Mouse (Mus musculus): ENCODE measurements at regions not wholly inside any gene's neighbourhood (a gene's known extent, or its start where the extent isn't known, plus 50 kb on each side); places are given as distances from the start of the nearest gene placed in this dataset.

GRCm38 (mm10) chr12:15930155-15930554 is 113.4 kb upstream of the Trib2 start:
- Histone ChIP-seq H3K9me3 (no peaks in the 10 kb centered on the region), H3K4me1 (replicated peaks) (no peaks in the 10 kb centered on the region), H3K9ac (no peak overlapping the region), H3K4me2 (no peak overlapping the region), H3K36me3 (no peaks in the 10 kb centered on the region), H3K27me3 (no peaks in the 10 kb centered on the region), H3K27ac (no peak overlapping the region), H3K4me3 (no peak overlapping the region)
- ATAC-seq (ENCODE audit: low FRiP score) = no peak
- WGBS = 94% methylated on average over 3 of the region's 3 CpGs

DNA sequence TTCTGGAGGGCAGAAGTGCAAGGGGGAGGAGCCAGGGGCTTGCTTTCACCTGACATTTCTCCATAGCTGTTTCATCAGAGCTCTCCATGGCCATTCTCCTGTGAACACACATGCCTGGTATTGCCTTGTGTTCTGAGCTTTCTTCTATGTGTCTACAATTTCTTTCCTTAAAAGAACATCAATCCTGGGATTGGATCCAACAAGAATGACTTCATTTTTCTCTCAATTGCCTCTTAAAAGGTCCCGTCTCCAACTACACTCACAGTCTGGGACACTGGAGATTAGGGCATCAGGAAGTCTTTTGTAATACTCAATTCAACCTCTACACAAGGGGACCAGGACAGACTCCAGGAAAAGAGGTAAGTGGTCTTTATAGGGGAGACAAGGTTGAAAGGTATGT is 112.8 kb upstream of the Trib2 start:
- no peak overlapping the region for H3K9ac ChIP-seq
- no peaks in the 10 kb centered on the region for H3K9me3 ChIP-seq
- H3K4me2 ChIP-seq = no peak overlapping the region
- no peak overlapping the region for H3K27ac ChIP-seq
- no peaks in the 10 kb centered on the region for H3K27me3 ChIP-seq
- no peaks in the 10 kb centered on the region for H3K36me3 ChIP-seq
- no peak overlapping the region for H3K4me3 ChIP-seq
- ATAC-seq (ENCODE audit: low FRiP score) = no peak
- WGBS = 79% methylated on average over 1 of the region's 1 CpGs
- H3K4me1 ChIP-seq (replicated peaks) = no peaks in the 10 kb centered on the region

- no peaks in the 10 kb centered on the region for H3K36me3 ChIP-seq
- H3K27me3 ChIP-seq = no peaks in the 10 kb centered on the region
- ATAC-seq (ENCODE audit: low FRiP score) = no peak
- WGBS = 87% methylated on average over 1 of the region's 1 CpGs
- H3K27ac ChIP-seq = no peak overlapping the region
- H3K9me3 ChIP-seq = no peaks in the 10 kb centered on the region
- H3K4me1 ChIP-seq (replicated peaks) = no peaks in the 10 kb centered on the region
- H3K9ac ChIP-seq = no peak overlapping the region
- H3K4me2 ChIP-seq = no peak overlapping the region
- H3K4me3 ChIP-seq = no peak overlapping the region
Observed at GRCm38 (mm10) chr12:15918291-15918690, 101.6 kb upstream of the Trib2 start.

DNA sequence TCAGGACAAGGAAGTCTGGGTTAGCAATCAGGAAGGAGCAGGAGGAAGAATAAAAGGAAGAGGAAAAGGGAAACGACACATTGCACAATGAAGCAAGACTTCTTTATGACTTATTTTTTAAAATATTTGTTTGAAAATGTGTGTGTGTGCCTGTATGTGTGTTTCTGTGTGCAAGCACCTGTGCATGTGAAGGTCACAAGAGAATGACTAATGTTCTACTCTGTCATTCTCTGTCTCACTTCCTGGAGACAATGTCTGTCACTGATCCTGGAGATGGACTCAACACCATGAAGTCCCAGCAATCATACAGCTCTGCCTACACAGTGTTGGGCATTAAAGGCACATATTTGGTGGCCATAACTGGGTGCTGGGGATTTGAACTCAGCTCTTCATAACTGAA is 96.2 kb upstream of the Trib2 start:
- Histone ChIP-seq H3K4me2 (no peak overlapping the region), H3K27ac (no peak overlapping the region), H3K36me3 (no peaks in the 10 kb centered on the region), H3K27me3 (no peaks in the 10 kb centered on the region), H3K9ac (no peak overlapping the region), H3K4me1 (replicated peaks) (no peaks in the 10 kb centered on the region), H3K9me3 (no peaks in the 10 kb centered on the region), H3K4me3 (no peak overlapping the region)
- no peak for ATAC-seq (ENCODE audit: low FRiP score)
- WGBS = 89% methylated on average over 1 of the region's 1 CpGs

GRCm38 (mm10) chr12:15912491-15912890 is 95.8 kb upstream of the Trib2 start:
- H3K4me2 ChIP-seq = no peak overlapping the region

DNA sequence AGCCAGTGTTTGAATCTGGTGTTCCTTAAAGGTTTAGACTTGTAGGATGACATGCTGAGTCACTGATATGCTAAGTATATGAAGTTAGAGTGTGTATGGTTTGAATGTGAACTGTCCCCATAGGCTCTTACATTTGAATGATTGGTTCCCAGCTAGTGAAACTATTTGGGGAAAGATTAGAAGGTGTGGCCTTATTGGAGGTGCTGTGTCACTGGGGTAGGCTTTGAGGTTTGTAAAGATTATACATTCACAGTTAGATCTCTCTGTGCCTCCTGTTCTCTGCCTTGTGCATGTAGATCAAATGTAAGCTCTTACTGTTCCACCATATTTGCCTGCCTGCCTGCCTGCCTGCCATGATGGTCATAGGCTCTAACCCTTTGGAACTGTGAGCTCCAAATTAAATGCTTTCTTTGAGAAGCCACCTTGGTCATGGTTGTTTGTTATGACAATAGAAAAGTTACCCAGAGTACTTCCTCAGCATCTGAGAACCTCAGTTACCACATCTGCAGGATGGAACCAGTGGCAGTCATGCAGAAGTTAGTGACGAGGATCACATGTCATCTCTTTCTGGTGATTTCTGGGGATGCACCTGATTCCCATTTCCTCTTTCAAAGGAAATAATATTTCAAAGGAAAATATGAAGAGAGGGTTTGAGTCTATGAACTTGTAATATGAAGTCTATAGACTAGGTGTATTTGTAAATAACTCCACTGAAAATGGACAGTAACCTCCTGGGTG is 94.7 kb upstream of the Trib2 start:
- 88% methylated on average over 1 of the region's 1 CpGs for WGBS
- no peak for ATAC-seq (ENCODE audit: low FRiP score)

More at GRCm38 (mm10) chr12:15912491-15912890, 95.8 kb upstream of the Trib2 start:
- Histone ChIP-seq H3K27ac (no peak overlapping the region), H3K36me3 (no peaks in the 10 kb centered on the region), H3K4me1 (replicated peaks) (no peaks in the 10 kb centered on the region), H3K9me3 (no peaks in the 10 kb centered on the region), H3K9ac (no peak overlapping the region), H3K4me3 (no peak overlapping the region), H3K27me3 (no peaks in the 10 kb centered on the region)
- ATAC-seq (ENCODE audit: low FRiP score) = no peak
- WGBS = 94% methylated on average over 3 of the region's 3 CpGs

DNA sequence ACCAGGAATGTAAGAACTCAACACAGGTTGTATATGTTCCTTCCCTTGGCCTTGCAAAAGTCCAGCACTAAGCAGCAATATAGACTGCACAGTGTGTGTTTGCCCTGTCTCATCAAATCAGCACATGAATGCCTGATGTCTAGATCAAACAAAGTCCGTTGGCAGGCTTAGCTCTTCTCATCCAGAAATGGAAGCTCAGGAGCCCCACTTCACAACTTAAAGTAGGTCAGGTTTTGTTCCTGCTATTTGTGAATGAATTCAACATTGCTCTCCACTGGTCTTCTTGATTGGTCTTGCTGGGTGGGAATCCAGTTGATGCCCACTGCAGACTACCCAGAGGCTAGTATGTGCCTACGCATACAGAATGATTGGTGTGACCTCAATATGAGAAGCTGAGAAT is 80.8 kb upstream of the Trib2 start:
- Histone ChIP-seq H3K4me3 (no peak overlapping the region), H3K4me1 (replicated peaks) (no peaks in the 10 kb centered on the region), H3K27ac (no peak overlapping the region), H3K27me3 (no peaks in the 10 kb centered on the region), H3K9me3 (no peaks in the 10 kb centered on the region), H3K4me2 (no peak overlapping the region), H3K36me3 (no peaks in the 10 kb centered on the region), H3K9ac (no peak overlapping the region)
- WGBS = 82% methylated on average over 2 of the region's 2 CpGs
- ATAC-seq (ENCODE audit: low FRiP score) = no peak

More for the DNA sequence above, 94.7 kb upstream of the Trib2 start:
- H3K36me3 ChIP-seq = no peaks in the 10 kb centered on the region
- no peak overlapping the region for H3K4me2 ChIP-seq
- no peaks in the 10 kb centered on the region for H3K9me3 ChIP-seq
- no peak overlapping the region for H3K27ac ChIP-seq
- H3K27me3 ChIP-seq = no peaks in the 10 kb centered on the region
- no peak overlapping the region for H3K4me3 ChIP-seq
- no peak overlapping the region for H3K9ac ChIP-seq
- no peaks in the 10 kb centered on the region for H3K4me1 ChIP-seq (replicated peaks)

- no peak for ATAC-seq (ENCODE audit: low FRiP score)
- Histone ChIP-seq H3K4me3 (no peak overlapping the region), H3K27ac (no peak overlapping the region), H3K4me2 (no peak overlapping the region), H3K4me1 (replicated peaks) (no peaks in the 10 kb centered on the region), H3K27me3 (no peaks in the 10 kb centered on the region), H3K36me3 (no peaks in the 10 kb centered on the region), H3K9ac (no peak overlapping the region), H3K9me3 (no peaks in the 10 kb centered on the region)
- WGBS = 77% methylated on average over 3 of the region's 3 CpGs
Observed at GRCm38 (mm10) chr12:15896511-15896910, 79.8 kb upstream of the Trib2 start.

DNA sequence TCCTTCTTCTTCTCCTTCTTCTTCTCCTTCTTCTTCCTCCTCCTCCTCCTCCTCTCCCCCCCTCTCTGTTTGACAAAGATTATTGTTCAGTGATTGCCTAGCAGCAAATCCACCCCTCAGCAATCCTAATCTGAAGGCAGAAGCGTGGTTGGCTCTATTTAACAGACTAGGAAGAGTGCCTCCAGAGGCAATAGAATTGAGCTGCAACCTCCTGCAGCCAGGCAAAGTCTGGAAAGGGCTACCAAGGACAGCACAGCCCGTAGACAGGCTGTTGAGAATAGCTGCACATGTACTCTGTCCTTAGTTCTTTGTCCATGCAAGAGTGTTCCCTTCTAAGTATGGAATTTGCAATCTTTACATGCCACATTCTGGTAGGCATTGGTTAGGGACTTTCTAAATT is 78.5 kb upstream of the Trib2 start:
- H3K36me3 ChIP-seq = no peaks in the 10 kb centered on the region
- no peaks in the 10 kb centered on the region for H3K4me1 ChIP-seq (replicated peaks)
- H3K27me3 ChIP-seq = no peaks in the 10 kb centered on the region
- no peak for ATAC-seq (ENCODE audit: low FRiP score)
- no peaks in the 10 kb centered on the region for H3K9me3 ChIP-seq
- H3K27ac ChIP-seq = no peak overlapping the region
- no peak overlapping the region for H3K4me3 ChIP-seq
- WGBS = 47% methylated on average over 2 of the region's 2 CpGs
- H3K4me2 ChIP-seq = no peak overlapping the region
- no peak overlapping the region for H3K9ac ChIP-seq

- no peaks in the 10 kb centered on the region for H3K4me1 ChIP-seq (replicated peaks)
- ATAC-seq (ENCODE audit: low FRiP score) = no peak
- H3K9me3 ChIP-seq = no peaks in the 10 kb centered on the region
- H3K27ac ChIP-seq = no peak overlapping the region
- H3K27me3 ChIP-seq = no peaks in the 10 kb centered on the region
- no peaks in the 10 kb centered on the region for H3K36me3 ChIP-seq
- no peak overlapping the region for H3K9ac ChIP-seq
- 54% methylated on average over 1 of the region's 1 CpGs for WGBS
- no peak overlapping the region for H3K4me2 ChIP-seq
- no peak overlapping the region for H3K4me3 ChIP-seq
Observed at GRCm38 (mm10) chr12:15890591-15890990, 73.9 kb upstream of the Trib2 start.

DNA sequence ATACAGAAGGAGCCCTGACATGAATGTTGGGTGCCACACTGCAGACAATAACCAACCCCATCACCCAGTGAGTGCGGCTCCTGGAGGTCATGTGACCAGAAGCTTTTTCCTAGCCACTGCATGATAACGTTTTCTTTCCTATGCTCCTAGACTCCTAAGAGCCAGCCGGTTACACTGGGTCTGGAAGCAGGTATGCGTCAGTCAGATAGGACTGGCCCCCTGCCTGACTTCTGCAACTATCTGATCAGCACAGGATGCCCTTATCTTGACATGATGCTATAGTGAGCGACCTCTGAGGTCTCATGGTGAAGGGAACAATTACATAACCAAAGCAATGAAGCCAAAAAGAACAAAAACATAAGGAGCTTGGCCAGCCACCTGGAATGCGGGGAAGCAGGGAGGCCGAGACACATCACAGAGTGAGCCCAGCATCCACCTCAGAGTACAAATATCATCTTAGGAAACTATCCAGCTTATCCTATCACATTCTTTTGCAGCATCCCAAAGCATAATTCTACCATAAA is 63.2 kb upstream of the Trib2 start:
- ATAC-seq (ENCODE audit: low FRiP score) = no peak
- no peaks in the 10 kb centered on the region for H3K4me1 ChIP-seq (replicated peaks)
- H3K27me3 ChIP-seq = no peaks in the 10 kb centered on the region

More for the DNA sequence above, 63.2 kb upstream of the Trib2 start:
- H3K9ac ChIP-seq = no peak overlapping the region
- H3K4me2 ChIP-seq = no peak overlapping the region
- H3K9me3 ChIP-seq = no peaks in the 10 kb centered on the region
- no peak overlapping the region for H3K27ac ChIP-seq
- no peak overlapping the region for H3K4me3 ChIP-seq
- WGBS = 78% methylated on average over 7 of the region's 7 CpGs
- no peaks in the 10 kb centered on the region for H3K36me3 ChIP-seq

All from hindbrain, embryonic 13.5 days (tissue).